Mouse (Mus musculus) CH12.LX (cell line): ENCODE results near the gene Mroh3. TPM values are rescaled to one million over a fixed set of nuclear protein-coding genes. Genes with fewer than 3 reads are reported as not detected.

Experiments used
- DNase-seq: peaks from one replicate; pipeline ENCODE4 v3.0.0-alpha.2; 2013; ENCODE audit errors: extremely low read depth
- H3K27ac ChIP-seq: 2 replicates; pipeline ENCODE4 v1.5.1; 2012; ENCODE audit warnings: low read depth, mild to moderate bottlenecking, control low read depth, moderate library complexity; ENCODE audit not compliant: insufficient read depth
- H3K27me3 ChIP-seq: replicated peaks from 2 replicates; pipeline ENCODE3; 2012; ENCODE audit warnings: inconsistent platforms
- H3K36me3 ChIP-seq, 2 experiments: replicated peaks in 1 of 2; 2 replicates each; pipeline versions ENCODE3 to v1.6.1; 2012; ENCODE audit warnings: inconsistent platforms in 1 of 2, low read length in 1 of 2, mild to moderate bottlenecking in 1 of 2, mixed read lengths in 1 of 2, moderate library complexity in 1 of 2; ENCODE audit not compliant: control insufficient read depth in 1 of 2, insufficient read depth in 1 of 2
- H3K4me1 ChIP-seq, 2 experiments: 2 replicates each; pipeline ENCODE4 v1.6.1; 2012; ENCODE audit warnings: inconsistent platforms in 1 of 2, moderate library complexity in 1 of 2; ENCODE audit not compliant: insufficient read depth in 2 of 2, control insufficient read depth in 1 of 2
- H3K4me2 ChIP-seq: 2 replicates; pipeline ENCODE4 v1.6.1; 2012; ENCODE audit warnings: low read depth, mild to moderate bottlenecking, control low read depth; ENCODE audit not compliant: poor library complexity, insufficient read depth, severe bottlenecking
- H3K4me3 ChIP-seq, 3 experiments: fragments of 150-350 bp in 1 of 3; sonication (generic) in 1 of 3; replicated peaks in 1 of 3; 2 replicates each; pipeline versions ENCODE3 to v1.5.1; 2011 to 2012; ENCODE audit warnings: low read depth in 2 of 3, low read length in 2 of 3, mild to moderate bottlenecking in 2 of 3, moderate library complexity in 2 of 3, control low read depth in 1 of 3, improper control_type of control experiment in 1 of 3, inconsistent platforms in 1 of 3, mixed read lengths in 1 of 3; ENCODE audit not compliant: poor library complexity in 1 of 3
- H3K79me2 ChIP-seq: replicated peaks from 2 replicates; pipeline ENCODE4 v1.6.1; 2012; ENCODE audit warnings: mild to moderate bottlenecking, moderate library complexity; ENCODE audit not compliant: control insufficient read depth, poor library complexity, insufficient read depth, severe bottlenecking; ENCODE audit errors: extremely low read depth
- H3K9ac ChIP-seq: 2 replicates; pipeline ENCODE4 v1.6.1; 2012; ENCODE audit warnings: low read depth, mild to moderate bottlenecking, control low read depth, moderate library complexity; ENCODE audit not compliant: insufficient read depth
- H3K9me3 ChIP-seq: replicated peaks from 2 replicates; pipeline ENCODE3; 2012; ENCODE audit warnings: low read length, inconsistent platforms, mixed read lengths
- BHLHE40 ChIP-seq: IDR thresholded peaks from 2 replicates; pipeline ENCODE4 v1.6.1; 2011; ENCODE audit warnings: mild to moderate bottlenecking, low read depth, low read length, improper control_type of control experiment
- CHD1 ChIP-seq: IDR thresholded peaks from 2 replicates; pipeline ENCODE4 v1.6.1; 2012; ENCODE audit warnings: low read depth, low read length, improper control_type of control experiment, inconsistent platforms
- CHD2 ChIP-seq: IDR thresholded peaks from 2 replicates; pipeline ENCODE4 v1.6.1; 2011; ENCODE audit warnings: low read length, improper control_type of control experiment
- CTCF ChIP-seq, 2 experiments: IDR thresholded peaks in 1 of 2; conservative IDR thresholded peaks in 1 of 2; 2 replicates each; pipeline ENCODE4 v1.5.1; 2011 to 2012; ENCODE audit warnings: low read depth in 2 of 2, low read length in 2 of 2, improper control_type of control experiment in 1 of 2, inconsistent platforms in 1 of 2, mild to moderate bottlenecking in 1 of 2, moderate library complexity in 1 of 2
- E2F4 ChIP-seq: IDR thresholded peaks from 2 replicates; pipeline ENCODE4 v1.6.1; 2011; ENCODE audit warnings: low read depth, low read length, improper control_type of control experiment; ENCODE audit not compliant: insufficient replicate concordance
- ELF1 ChIP-seq: IDR thresholded peaks from 2 replicates; pipeline ENCODE4 v1.6.1; 2014; ENCODE audit warnings: low read depth, mild to moderate bottlenecking, inconsistent platforms, low read length, improper control_type of control experiment
- GABPA ChIP-seq: IDR thresholded peaks from 2 replicates; pipeline ENCODE4 v1.6.1; 2012; ENCODE audit warnings: low read depth, low read length, improper control_type of control experiment, inconsistent platforms; ENCODE audit not compliant: insufficient replicate concordance
- HCFC1 ChIP-seq: IDR thresholded peaks from 2 replicates; pipeline ENCODE4 v1.6.1; 2012; ENCODE audit warnings: low read depth, mild to moderate bottlenecking, inconsistent platforms, low read length, improper control_type of control experiment
- JUN ChIP-seq: IDR thresholded peaks from 2 replicates; pipeline ENCODE4 v1.6.1; 2011; ENCODE audit warnings: low read depth, mild to moderate bottlenecking, low read length, improper control_type of control experiment, moderate library complexity; ENCODE audit not compliant: insufficient read depth
- JUND ChIP-seq: conservative IDR thresholded peaks from 2 replicates; pipeline ENCODE4 v1.6.1; 2011; ENCODE audit warnings: low read depth, low read length, improper control_type of control experiment
- MAFK ChIP-seq: IDR thresholded peaks from 2 replicates; pipeline ENCODE4 v1.6.1; 2011; ENCODE audit warnings: low read length, improper control_type of control experiment; ENCODE audit not compliant: insufficient replicate concordance
- MAX ChIP-seq: IDR thresholded peaks from 2 replicates; pipeline ENCODE4 v1.6.1; 2011; ENCODE audit warnings: low read length, improper control_type of control experiment
- MEF2A ChIP-seq: IDR thresholded peaks from 2 replicates; pipeline ENCODE4 v1.6.1; 2014; ENCODE audit warnings: low read depth, mild to moderate bottlenecking, inconsistent platforms, low read length, improper control_type of control experiment, borderline replicate concordance
- MYC ChIP-seq: IDR thresholded peaks from 2 replicates; pipeline ENCODE4 v1.6.1; 2011; ENCODE audit warnings: low read depth, mild to moderate bottlenecking, improper control_type of control experiment, low read length
- NRF1 ChIP-seq: IDR thresholded peaks from 2 replicates; pipeline ENCODE4 v1.6.1; 2014; ENCODE audit warnings: low read depth, mild to moderate bottlenecking, inconsistent platforms, low read length, improper control_type of control experiment, moderate library complexity
- POLR2A ChIP-seq: IDR thresholded peaks from 2 replicates; pipeline ENCODE4 v1.6.1; 2011; ENCODE audit warnings: low read depth, mild to moderate bottlenecking, improper control_type of control experiment, low read length
- RCOR1 ChIP-seq: conservative IDR thresholded peaks from 2 replicates; pipeline ENCODE4 v1.6.1; 2012; ENCODE audit warnings: low read depth, mild to moderate bottlenecking, inconsistent platforms, low read length, improper control_type of control experiment
- TBP ChIP-seq: conservative IDR thresholded peaks from 2 replicates; pipeline ENCODE4 v1.6.1; 2011; ENCODE audit warnings: low read depth, low read length, improper control_type of control experiment
- UBTF ChIP-seq: IDR thresholded peaks from 2 replicates; pipeline ENCODE4 v1.6.1; 2012; ENCODE audit warnings: low read depth, mild to moderate bottlenecking, inconsistent platforms, low read length, improper control_type of control experiment, moderate library complexity
- USF2 ChIP-seq: conservative IDR thresholded peaks from 2 replicates; pipeline ENCODE4 v1.6.1; 2011; ENCODE audit warnings: low read depth, low read length, improper control_type of control experiment
- ZNF384 ChIP-seq: IDR thresholded peaks from 2 replicates; pipeline ENCODE4 v1.6.1; 2012; ENCODE audit warnings: low read depth, low read length, improper control_type of control experiment, inconsistent platforms
- dilution Hi-C: fragments of 300-500 bp; cut with MboI; formaldehyde crosslinking; loops from 2 replicates; pipeline ENCODE4 v1.14.3; 2020; ENCODE audit warnings: low sequenced_read_pairs; ENCODE audit not compliant: extremely low pct_unique_long_range_greater_than_20kb, extremely low pct_ligation_motif_present
- in situ Hi-C: fragments of 300-500 bp; cut with MboI; formaldehyde crosslinking; loops from 3 replicates; pipeline ENCODE4 v1.14.3; 2019; ENCODE audit warnings: low sequenced_read_pairs, low pct_ligation_motif_present, low pct_unique_long_range_greater_than_20kb, mixed read lengths
- polyA plus RNA-seq: library from polyadenylated mRNA; unstranded; fragments of >175 nt; gene quantifications from 2 replicates; pipeline ENCODE4 v1.2.1, GENCODE M21; 2012; ENCODE audit warnings: low read depth; ENCODE audit not compliant: insufficient read length
- total RNA-seq, 2 experiments: library from RNA; depleted of rRNA; stranded (reverse); fragments of 300-350 nt in 1 of 2; fragments of >200 nt in 1 of 2; gene quantifications; 2 replicates each; pipeline ENCODE4 v1.2.3; 2012 to 2014

Mroh3 gene
- total and polyA plus RNA-seq, 3 experiments = not detected

- H3K4me1 ChIP-seq = peaks cover 0 to 8% of the 10 kb centered on the region in 2 experiments; a peak in 2 of 4 replicates
- no peak overlapping the region for H3K4me2 ChIP-seq
- DNase-seq = no peak
- H3K4me3 ChIP-seq = no peak overlapping the region
- H3K9ac ChIP-seq = no peak overlapping the region
- TF ChIP-seq MAFK (no peak), POLR2A (no peak), CTCF (conservative IDR thresholded peaks at IDR 0.05 in 1 of 2, IDR thresholded peaks at IDR 0.05 in 1 of 2; ENCODE audit: low read depth in 2 of 2, low read length in 2 of 2) (no peak), CHD1 (no peak), JUN (no peak), GABPA (no peak), NRF1 (no peak), USF2 (no peak), BHLHE40 (no peak), E2F4 (no peak), CHD2 (no peak), MYC (no peak), UBTF (no peak), TBP (no peak)
- dilution Hi-C loops (no loop called here), in situ Hi-C loops (no loop called here)
- H3K36me3 ChIP-seq = no peaks in the 10 kb centered on the region
- H3K79me2 ChIP-seq = no peaks in the 10 kb centered on the region
- no peak overlapping the region for H3K27ac ChIP-seq
- no peaks in the 10 kb centered on the region for H3K9me3 ChIP-seq
- H3K27me3 ChIP-seq = peaks cover 7% of the 10 kb centered on the region
Observed at GRCm38 (mm10) chr1:136190033-136190432, 22.6 kb downstream of the Mroh3 start.

- Histone ChIP-seq H3K4me3 (no peak overlapping the region), H3K4me2 (no peak overlapping the region), H3K9ac (no peak overlapping the region), H3K36me3 (peaks cover 34 to 43% of the 10 kb centered on the region in 2 experiments), H3K4me1 (no peaks in the 10 kb centered on the region), H3K79me2 (no peaks in the 10 kb centered on the region), H3K27ac (no peak overlapping the region), H3K9me3 (no peaks in the 10 kb centered on the region), H3K27me3 (no peaks in the 10 kb centered on the region)
- no peak for TF ChIP-seq JUND
- no peak for TF ChIP-seq RCOR1
- no peak for TF ChIP-seq CHD1
- no peak for TF ChIP-seq ELF1
- TF ChIP-seq BHLHE40 = no peak
- no peak for TF ChIP-seq CHD2
- TF ChIP-seq MAX = no peak
- no peak for TF ChIP-seq HCFC1
- TF ChIP-seq ZNF384 = no peak
- no peak for TF ChIP-seq POLR2A
- TF ChIP-seq GABPA = no peak
- no peak for TF ChIP-seq MEF2A
- dilution Hi-C loops (no loop called here), in situ Hi-C loops (no loop called here)
- DNase-seq = no peak
Observed at GRCm38 (mm10) chr1:136179511-136180001, 33.1 kb downstream of the Mroh3 start.
